Mouse (Mus musculus) B cell, adult 2 months (primary cell): Measurements from ENCODE around the gene Lrrc7.

ENCODE experiments used
- DNase-seq, 2 experiments: peaks; one replicate each; pipeline ENCODE4 v3.0.0; 2022

Gene Lrrc7

DNA sequence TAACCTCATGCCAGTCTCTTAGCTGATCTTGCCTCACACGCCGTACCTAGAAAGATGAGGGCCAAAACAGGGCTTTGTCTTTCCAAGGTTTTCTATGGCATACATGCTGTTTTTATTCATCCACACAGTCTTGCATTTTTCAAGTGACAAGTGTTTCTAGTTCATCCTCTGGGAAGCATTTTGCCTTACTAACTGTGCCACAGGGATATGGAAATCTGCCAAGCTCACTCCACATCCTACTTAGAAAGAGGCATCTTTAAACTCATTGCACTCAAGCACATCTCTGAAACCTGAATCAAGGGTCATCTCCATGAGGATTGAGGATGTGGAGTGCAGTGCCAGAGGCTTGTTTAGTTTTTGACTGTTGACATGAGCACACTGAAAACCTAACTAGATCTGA lies 199.9 kb downstream of the Lrrc7 start:
- DNase-seq = no peak

GRCm38 (mm10) chr3:158356706-158357105 lies 205.3 kb downstream of the Lrrc7 start:
- DNase-seq = no peak

- no peak for DNase-seq
These were observed 205.8 kb downstream of the Lrrc7 start for GRCm38 (mm10) chr3:158356194-158356593.

GRCm38 (mm10) chr3:158340808-158341207 lies 221.2 kb downstream of the Lrrc7 start:
- no peak for DNase-seq

GRCm38 (mm10) chr3:158330085-158330484 lies 231.9 kb downstream of the Lrrc7 start:
- DNase-seq = no peak

GRCm38 (mm10) chr3:158310391-158310790 lies 251.6 kb downstream of the Lrrc7 start:
- no peak for DNase-seq

- DNase-seq = no peak
These were observed 254.6 kb downstream of the Lrrc7 start for GRCm38 (mm10) chr3:158307415-158307814.

DNA sequence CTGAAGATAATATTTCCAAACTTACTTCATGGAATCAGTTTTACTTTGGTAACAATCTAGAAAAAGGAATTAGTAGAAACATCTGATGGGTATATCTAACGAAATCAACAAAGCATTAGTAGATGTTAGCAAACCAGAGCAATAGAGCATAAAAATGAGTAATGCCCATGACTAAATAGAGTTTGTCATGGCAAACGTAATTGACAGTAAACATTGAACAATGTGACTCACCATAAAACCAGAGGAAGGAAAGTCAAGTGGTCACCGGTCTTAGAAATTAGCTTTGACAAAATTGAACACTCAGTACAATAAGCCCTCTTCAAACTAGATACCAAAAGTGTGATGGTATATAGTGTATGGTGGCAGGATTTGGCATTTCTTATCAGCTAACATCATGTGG lies 263.3 kb downstream of the Lrrc7 start:
- no peak for DNase-seq

DNA sequence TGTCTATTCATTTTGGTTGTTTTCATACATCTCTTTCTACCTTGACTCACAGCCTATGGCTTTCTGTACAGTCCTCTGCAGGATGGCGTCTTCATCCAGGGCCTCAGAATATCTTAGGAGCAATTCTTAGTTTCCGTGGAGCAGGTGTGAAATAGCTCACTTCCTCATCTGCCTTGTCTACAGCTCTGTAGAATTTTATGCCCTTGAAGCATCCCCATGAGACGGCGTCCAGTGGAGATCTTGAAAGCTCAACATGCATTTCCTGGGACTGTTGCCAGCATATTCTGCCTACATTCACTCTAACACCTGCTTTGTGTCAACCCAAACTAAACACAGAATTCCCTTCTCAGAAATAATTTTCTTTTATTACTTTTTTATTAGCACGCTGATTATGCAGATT lies 267.0 kb downstream of the Lrrc7 start:
- no peak for DNase-seq

- no peak for DNase-seq
These were observed 277.6 kb downstream of the Lrrc7 start for GRCm38 (mm10) chr3:158284431-158284830.

DNA sequence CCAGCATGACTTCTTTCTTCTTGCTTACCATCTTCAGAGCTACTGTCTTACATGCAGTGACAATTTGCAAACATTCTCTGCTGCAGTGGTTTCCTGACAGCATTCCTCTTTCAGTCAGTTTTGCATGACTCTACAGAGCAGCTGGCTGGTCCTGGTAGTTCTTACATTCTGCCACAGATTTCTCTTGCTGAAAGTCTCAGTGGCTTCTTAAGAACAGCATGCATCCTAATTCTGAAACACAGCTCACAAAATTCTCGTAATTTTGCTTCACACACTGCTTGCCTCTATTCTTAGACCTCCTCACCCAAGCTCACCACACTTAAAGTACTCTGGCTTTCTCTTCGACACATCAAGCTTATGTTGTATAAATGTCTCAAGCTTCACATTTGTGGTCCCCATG lies 283.4 kb downstream of the Lrrc7 start:
- DNase-seq = no peak

DNA sequence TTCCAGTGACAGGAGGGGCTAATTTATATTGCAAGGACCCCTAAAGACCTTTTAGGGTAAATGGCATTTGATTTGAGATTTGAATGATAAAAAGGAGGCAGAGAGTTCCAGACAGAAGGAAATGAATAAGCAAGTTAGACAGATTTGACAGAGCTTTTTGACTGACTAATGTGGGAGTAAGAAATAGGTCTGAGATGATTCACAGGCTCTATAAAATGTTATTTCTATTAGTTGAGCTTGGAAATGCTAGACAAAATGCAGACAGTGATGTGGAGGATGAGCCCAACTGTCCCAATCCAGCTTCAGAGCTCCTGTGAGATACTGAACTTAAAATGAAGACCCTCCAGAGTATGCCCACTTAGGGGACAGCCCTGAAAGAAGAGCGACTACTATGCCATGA lies 289.3 kb downstream of the Lrrc7 start:
- DNase-seq = no peak

GRCm38 (mm10) chr3:158270887-158271286 lies 291.1 kb downstream of the Lrrc7 start:
- no peak for DNase-seq

- DNase-seq = no peak
These were observed 309.4 kb downstream of the Lrrc7 start for GRCm38 (mm10) chr3:158252576-158252975.

- no peak for DNase-seq
These were observed 314.3 kb downstream of the Lrrc7 start for GRCm38 (mm10) chr3:158247672-158248071.

DNA sequence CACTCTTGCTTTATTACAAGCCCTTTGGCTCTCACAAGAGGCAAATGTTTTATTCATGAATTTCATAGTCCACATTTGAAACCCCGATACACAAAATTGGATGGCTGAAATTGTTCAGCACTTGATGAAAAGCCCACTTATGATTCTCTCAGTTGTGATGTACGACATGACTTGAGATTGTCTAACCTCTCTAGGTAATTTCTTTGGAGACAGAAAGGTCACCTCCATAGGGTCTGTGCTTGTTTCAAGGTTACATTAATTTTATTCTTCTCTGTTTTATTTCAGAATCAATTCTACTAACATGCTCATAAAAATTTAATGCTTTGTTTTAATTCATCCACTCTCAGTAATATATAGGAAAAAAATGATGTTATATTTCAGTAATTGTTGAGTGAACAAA lies 351.4 kb downstream of the Lrrc7 start:
- DNase-seq = no peak

- DNase-seq = peak in 1 of 2 experiments; percentile 1
These were observed 352.0 kb downstream of the Lrrc7 start for GRCm38 (mm10) chr3:158210026-158210425.

DNA sequence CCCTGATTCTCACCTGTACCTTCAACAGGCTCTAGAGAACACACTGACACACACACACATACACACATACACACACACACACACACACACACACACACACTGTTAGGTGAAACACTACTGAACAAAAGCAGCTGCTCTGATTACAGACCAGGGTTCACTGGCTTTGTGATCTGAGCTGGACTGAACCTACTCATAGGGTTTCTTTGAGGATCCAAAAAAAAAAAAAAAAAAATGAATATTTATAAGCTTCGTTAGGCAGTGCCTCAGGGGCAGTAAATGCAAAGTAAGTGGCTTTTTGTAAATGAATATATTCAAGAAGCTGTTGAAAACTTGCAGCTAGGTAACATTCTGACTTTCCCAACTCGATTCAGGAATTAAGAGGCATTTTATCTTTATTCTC lies 354.2 kb downstream of the Lrrc7 start:
- no peak for DNase-seq

GRCm38 (mm10) chr3:158202776-158203175 lies 359.2 kb downstream of the Lrrc7 start:
- no peak for DNase-seq

DNA sequence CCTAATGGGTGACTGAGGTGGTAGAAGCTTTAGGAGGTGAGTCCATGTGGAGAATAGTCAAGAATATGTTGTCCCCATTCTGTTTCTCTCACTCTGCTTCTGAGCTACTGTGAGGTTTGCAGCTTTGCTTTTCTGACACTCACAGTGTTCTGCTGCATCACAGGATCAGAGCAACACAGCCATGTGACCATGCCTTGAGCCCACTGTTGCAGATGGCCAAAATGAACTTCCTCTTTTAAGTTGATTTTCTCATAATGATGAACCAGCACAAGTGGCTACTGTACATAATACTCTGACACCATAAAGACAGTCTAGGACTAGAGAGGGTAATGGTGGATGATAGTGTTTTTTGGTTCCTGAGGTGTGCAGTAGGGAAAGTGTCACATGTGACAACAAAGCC lies 366.6 kb downstream of the Lrrc7 start:
- DNase-seq = no peak

GRCm38 (mm10) chr3:158193229-158193628 lies 368.8 kb downstream of the Lrrc7 start:
- DNase-seq = no peak

DNA sequence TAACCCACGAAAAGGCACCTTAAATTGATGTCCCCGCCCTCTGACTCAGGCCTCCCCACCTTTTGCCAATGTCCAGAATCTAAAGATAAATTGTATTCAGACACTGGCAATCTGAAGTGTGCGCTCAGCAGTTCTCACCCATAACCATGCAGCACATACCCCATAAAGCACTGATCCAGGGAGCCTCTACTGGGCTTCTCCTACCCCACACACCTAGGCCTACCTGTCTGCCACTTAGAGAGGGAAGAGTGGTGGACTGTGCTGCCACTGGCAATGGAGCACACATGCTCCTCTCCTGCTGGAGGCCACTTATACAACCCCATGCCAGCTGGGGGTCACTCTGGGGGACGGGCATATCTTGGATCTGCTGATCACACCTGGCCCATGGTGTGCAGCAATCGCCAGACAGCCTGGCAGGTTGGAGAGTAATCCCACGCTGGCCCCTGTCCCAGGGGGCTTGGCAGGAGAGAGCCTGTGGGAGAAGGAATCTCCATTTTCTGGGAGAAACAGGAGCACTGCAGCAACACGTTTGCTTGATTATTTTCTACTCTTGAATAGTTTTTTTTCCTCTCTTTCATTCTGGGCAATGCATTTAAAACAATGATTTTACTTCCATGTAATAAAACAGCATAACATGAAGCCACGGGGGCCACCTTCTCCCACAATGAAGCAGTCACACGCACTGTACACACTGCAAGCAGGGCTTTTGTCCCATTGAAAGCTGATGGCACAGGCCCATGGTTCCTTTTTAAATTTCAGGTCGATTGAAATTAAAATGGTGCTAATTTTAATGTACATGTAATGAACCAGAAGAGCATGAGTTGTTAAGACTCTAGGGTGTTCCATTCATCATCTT lies 386.9 kb downstream of the Lrrc7 start:
- DNase-seq = no peak

- DNase-seq = no peak
These were observed 392.8 kb downstream of the Lrrc7 start for GRCm38 (mm10) chr3:158169180-158169579.

- no peak for DNase-seq
These were observed 393.6 kb downstream of the Lrrc7 start for GRCm38 (mm10) chr3:158168454-158168853.

DNA sequence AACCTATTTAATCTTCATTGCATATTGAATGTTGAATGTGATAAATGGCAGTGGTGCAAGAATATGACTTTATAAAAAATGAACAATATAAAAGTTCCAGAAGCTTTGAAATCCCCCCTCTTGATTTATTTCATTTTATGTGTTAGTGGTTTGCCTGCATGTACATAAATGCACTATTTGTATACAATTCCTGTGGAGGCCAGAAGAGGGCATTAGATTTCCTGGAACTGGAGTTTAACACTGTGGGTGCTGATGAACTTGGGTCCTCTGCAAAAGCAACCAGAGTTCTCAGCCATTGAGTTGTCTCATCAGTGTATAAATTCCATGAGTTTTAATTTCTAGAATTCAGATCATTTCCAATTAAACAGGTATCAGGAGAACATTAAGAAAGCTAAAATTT lies 397.0 kb downstream of the Lrrc7 start:
- DNase-seq = no peak
